Mouse (Mus musculus): ENCODE data around the gene Cnot1. TPM values are rescaled to one million over a fixed set of nuclear protein-coding genes. Genes with fewer than 3 reads are reported as not detected.
A peak's percentile ranks its signal among the peaks of the same experiment; 100 is the strongest.

The Cnot1 gene
- total and polyA plus RNA-seq, 3 experiments: 85.5 to 730 (median 194) TPM

DNA sequence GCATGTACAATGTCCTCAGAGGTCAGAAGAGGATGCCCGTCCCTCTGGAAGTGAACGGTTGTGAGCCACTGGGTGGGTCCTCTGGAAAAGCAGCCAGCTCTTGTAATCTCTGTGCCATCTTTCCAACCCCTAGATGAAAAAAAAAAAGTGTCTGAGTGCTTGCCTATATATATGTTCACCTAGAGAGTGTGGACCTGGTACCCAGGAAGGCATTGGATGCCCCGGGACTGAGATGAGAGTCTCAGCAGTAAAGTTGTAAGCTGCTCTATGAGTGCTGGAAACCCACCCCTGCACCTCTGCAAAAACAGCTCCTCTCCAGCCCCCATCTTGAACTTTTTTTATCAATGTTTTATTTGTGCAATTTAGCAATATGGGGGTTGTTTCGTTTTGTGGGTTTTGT lies 1.4 kb upstream of the Cnot1 start:
- no peaks in the 10 kb centered on the region for H3K9me3 ChIP-seq (replicated peaks)
- TF ChIP-seq GATA1 (IDR thresholded peaks at IDR 0.05; ENCODE audit: borderline replicate concordance, low read length) (no peak), GATA2 (IDR thresholded peaks at IDR 0.05; ENCODE audit: borderline replicate concordance, low read depth, low read length) (no peak), POLR2AphosphoS5 (IDR thresholded peaks at IDR 0.05; ENCODE audit: insufficient replicate concordance, low read depth, low read length) (no peak), CTCF (IDR thresholded peaks at IDR 0.05; ENCODE audit: low read depth, low read length) (no peak), TAL1 (conservative IDR thresholded peaks at IDR 0.05; ENCODE audit: low read depth, low read length) (no peak)
- peaks cover 44% of the 10 kb centered on the region for H3K4me1 ChIP-seq (ENCODE audit: insufficient read depth, low read depth, low read length)
- H3K27me3 ChIP-seq (ENCODE audit: insufficient read depth, low read length): no peaks in the 10 kb centered on the region
- ATAC-seq (ENCODE audit: extremely low read depth, insufficient number of reproducible peaks, low FRiP score, poor library complexity, severe bottlenecking) (no peak), DNase-seq (ENCODE audit: low spot score) (no peak)
- no peak overlapping the region for H3K4me3 ChIP-seq (ENCODE audit: low read depth, low read length)
- peaks cover 25% of the 10 kb centered on the region for H3K36me3 ChIP-seq (replicated peaks)

- peak overlapping the region; percentile 89 for H3K4me3 ChIP-seq (ENCODE audit: low read depth, low read length)
- TF ChIP-seq POLR2AphosphoS5 (IDR thresholded peaks at IDR 0.05; ENCODE audit: insufficient replicate concordance, low read depth, low read length) (no peak), GATA2 (IDR thresholded peaks at IDR 0.05; ENCODE audit: borderline replicate concordance, low read depth, low read length) (no peak), CTCF (IDR thresholded peaks at IDR 0.05; ENCODE audit: low read depth, low read length) (no peak), TAL1 (conservative IDR thresholded peaks at IDR 0.05; ENCODE audit: low read depth, low read length) (no peak), GATA1 (IDR thresholded peaks at IDR 0.05; ENCODE audit: borderline replicate concordance, low read length) (no peak)
- ATAC-seq (ENCODE audit: extremely low read depth, insufficient number of reproducible peaks, low FRiP score, poor library complexity, severe bottlenecking): peak; percentile 83
- DNase-seq (ENCODE audit: low spot score): peak; percentile 79
- peaks cover 48% of the 10 kb centered on the region for H3K4me1 ChIP-seq (ENCODE audit: insufficient read depth, low read depth, low read length)
- no peaks in the 10 kb centered on the region for H3K27me3 ChIP-seq (ENCODE audit: insufficient read depth, low read length)
- peaks cover 29% of the 10 kb centered on the region for H3K36me3 ChIP-seq (replicated peaks)
- no peaks in the 10 kb centered on the region for H3K9me3 ChIP-seq (replicated peaks)
These were observed 597 bp upstream of the Cnot1 start for GRCm38 (mm10) chr8:95807861-95808260.

DNA sequence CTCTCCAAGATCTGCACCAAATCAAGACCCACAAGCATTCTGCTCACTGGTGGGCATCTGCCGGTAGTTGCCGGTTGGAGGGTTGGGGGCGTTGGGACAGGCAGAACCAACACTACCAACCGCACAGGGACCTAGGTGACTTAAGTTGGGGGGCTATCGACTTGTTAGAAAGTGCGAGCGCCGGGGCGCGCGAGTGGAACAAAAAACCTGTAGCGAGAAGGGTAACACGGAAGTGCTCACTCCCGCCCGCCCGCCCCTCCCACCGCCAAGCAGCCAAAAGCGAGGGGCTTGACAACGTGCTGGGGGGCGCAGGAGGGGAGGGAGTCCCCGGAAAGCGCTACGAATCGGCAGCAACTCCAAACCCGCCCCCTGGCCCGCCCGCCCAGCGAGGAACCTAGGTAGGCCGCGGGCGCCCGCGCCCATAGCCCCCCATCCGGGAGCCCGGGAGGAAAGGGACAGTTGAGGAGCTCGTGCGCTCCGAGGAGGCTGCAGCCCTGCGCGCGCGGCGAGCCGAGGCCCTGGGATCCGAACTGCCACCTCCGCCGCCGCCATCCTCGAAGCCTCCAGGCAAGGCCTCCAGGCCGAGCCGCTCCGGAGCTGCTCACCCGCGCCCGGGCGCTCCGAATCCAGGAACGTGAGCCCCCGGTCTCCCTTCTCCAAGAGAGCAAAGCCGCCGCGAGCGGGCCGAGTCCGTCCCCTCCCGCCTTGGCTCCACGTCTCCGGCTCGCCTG lies 638 bp downstream of the Cnot1 start:
- ATAC-seq (ENCODE audit: extremely low read depth, insufficient number of reproducible peaks, low FRiP score, poor library complexity, severe bottlenecking) (no peak), DNase-seq (ENCODE audit: low spot score) (peak; percentile 60)
- TF ChIP-seq POLR2AphosphoS5 (IDR thresholded peaks at IDR 0.05; ENCODE audit: insufficient replicate concordance, low read depth, low read length) (no peak), TAL1 (conservative IDR thresholded peaks at IDR 0.05; ENCODE audit: low read depth, low read length) (no peak), CTCF (IDR thresholded peaks at IDR 0.05; ENCODE audit: low read depth, low read length) (no peak), GATA2 (IDR thresholded peaks at IDR 0.05; ENCODE audit: borderline replicate concordance, low read depth, low read length) (no peak), GATA1 (IDR thresholded peaks at IDR 0.05; ENCODE audit: borderline replicate concordance, low read length) (no peak)
- peaks cover 59% of the 10 kb centered on the region for H3K4me1 ChIP-seq (ENCODE audit: insufficient read depth, low read depth, low read length)
- peaks cover 40% of the 10 kb centered on the region for H3K36me3 ChIP-seq (replicated peaks)
- H3K4me3 ChIP-seq (ENCODE audit: low read depth, low read length): peak overlapping the region; percentile 89
- H3K27me3 ChIP-seq (ENCODE audit: insufficient read depth, low read length): no peaks in the 10 kb centered on the region
- H3K9me3 ChIP-seq (replicated peaks): no peaks in the 10 kb centered on the region

DNA sequence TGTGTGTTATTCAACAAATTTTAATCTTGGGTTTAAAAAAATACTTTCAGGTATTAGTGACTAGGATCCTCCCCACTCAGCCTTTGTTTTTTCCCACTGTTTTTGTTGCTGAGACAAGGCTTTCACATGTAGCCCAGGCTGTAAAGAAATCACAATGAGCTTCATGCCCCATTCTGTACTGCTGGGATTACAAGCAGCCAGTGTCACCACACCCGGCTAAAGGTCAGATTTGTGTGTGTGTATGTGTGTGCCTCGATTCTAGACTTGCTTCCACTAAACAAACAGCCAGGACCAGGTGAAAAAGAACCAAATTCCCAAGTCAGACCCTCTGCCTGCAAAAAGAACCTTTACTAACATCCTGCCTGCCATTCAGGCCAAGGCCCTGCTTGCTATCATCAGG lies 1.8 kb downstream of the Cnot1 start:
- Histone ChIP-seq H3K27me3 (ENCODE audit: insufficient read depth, low read length) (no peaks in the 10 kb centered on the region), H3K36me3 (replicated peaks) (peaks cover 50% of the 10 kb centered on the region), H3K4me3 (ENCODE audit: low read depth, low read length) (peak overlapping the region; percentile 89), H3K4me1 (ENCODE audit: insufficient read depth, low read depth, low read length) (peaks cover 69% of the 10 kb centered on the region), H3K9me3 (replicated peaks) (no peaks in the 10 kb centered on the region)
- DNase-seq (ENCODE audit: low spot score) (no peak), ATAC-seq (ENCODE audit: extremely low read depth, insufficient number of reproducible peaks, low FRiP score, poor library complexity, severe bottlenecking) (no peak)
- TF ChIP-seq GATA1 (IDR thresholded peaks at IDR 0.05; ENCODE audit: borderline replicate concordance, low read length) (no peak), CTCF (IDR thresholded peaks at IDR 0.05; ENCODE audit: low read depth, low read length) (no peak), GATA2 (IDR thresholded peaks at IDR 0.05; ENCODE audit: borderline replicate concordance, low read depth, low read length) (no peak), TAL1 (conservative IDR thresholded peaks at IDR 0.05; ENCODE audit: low read depth, low read length) (no peak), POLR2AphosphoS5 (IDR thresholded peaks at IDR 0.05; ENCODE audit: insufficient replicate concordance, low read depth, low read length) (no peak)

GRCm38 (mm10) chr8:95802231-95802630 lies 5.0 kb downstream of the Cnot1 start:
- TF ChIP-seq TAL1 (conservative IDR thresholded peaks at IDR 0.05; ENCODE audit: low read depth, low read length) (no peak), CTCF (IDR thresholded peaks at IDR 0.05; ENCODE audit: low read depth, low read length) (no peak), GATA2 (IDR thresholded peaks at IDR 0.05; ENCODE audit: borderline replicate concordance, low read depth, low read length) (no peak), POLR2AphosphoS5 (IDR thresholded peaks at IDR 0.05; ENCODE audit: insufficient replicate concordance, low read depth, low read length) (no peak), GATA1 (IDR thresholded peaks at IDR 0.05; ENCODE audit: borderline replicate concordance, low read length) (no peak)
- no peaks in the 10 kb centered on the region for H3K9me3 ChIP-seq (replicated peaks)
- DNase-seq (ENCODE audit: low spot score): no peak
- peaks cover 78% of the 10 kb centered on the region for H3K36me3 ChIP-seq (replicated peaks)
- no peak for ATAC-seq (ENCODE audit: extremely low read depth, insufficient number of reproducible peaks, low FRiP score, poor library complexity, severe bottlenecking)
- no peaks in the 10 kb centered on the region for H3K27me3 ChIP-seq (ENCODE audit: insufficient read depth, low read length)
- H3K4me1 ChIP-seq (ENCODE audit: insufficient read depth, low read depth, low read length): peaks cover 75% of the 10 kb centered on the region
- no peak overlapping the region for H3K4me3 ChIP-seq (ENCODE audit: low read depth, low read length)

DNA sequence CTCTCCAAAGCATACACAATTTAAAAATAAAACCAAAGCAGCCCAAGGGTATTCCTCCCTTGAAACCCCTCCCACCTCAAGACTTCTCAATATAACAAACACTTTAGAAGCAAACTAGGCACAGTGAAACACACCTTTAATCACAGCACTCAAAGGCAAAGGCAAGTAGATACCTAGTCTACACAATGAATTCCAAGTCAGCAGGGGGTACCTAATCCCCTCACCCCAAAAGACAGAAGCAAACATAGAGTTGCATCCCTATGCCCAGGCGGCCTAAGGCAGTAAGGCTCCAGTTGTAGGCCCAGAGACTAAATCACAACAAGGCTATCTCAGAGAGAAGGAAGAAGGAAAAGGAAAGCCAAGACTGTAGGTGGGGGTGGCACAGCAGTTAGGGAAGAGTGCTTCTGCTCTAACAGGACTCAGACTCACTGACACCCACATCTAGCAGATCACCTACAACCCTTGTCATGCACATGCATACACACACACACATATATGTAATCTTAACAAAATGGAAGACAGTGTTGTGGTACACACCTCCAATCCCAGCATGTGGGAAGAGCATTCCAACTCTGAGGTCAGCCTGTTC lies 5.7 kb downstream of the Cnot1 start:
- H3K9me3 ChIP-seq (replicated peaks): no peaks in the 10 kb centered on the region
- no peaks in the 10 kb centered on the region for H3K27me3 ChIP-seq (ENCODE audit: insufficient read depth, low read length)
- no peak for ATAC-seq (ENCODE audit: extremely low read depth, insufficient number of reproducible peaks, low FRiP score, poor library complexity, severe bottlenecking)
- no peak overlapping the region for H3K4me3 ChIP-seq (ENCODE audit: low read depth, low read length)
- H3K4me1 ChIP-seq (ENCODE audit: insufficient read depth, low read depth, low read length): peaks cover 75% of the 10 kb centered on the region
- no peak for DNase-seq (ENCODE audit: low spot score)
- H3K36me3 ChIP-seq (replicated peaks): peaks cover 79% of the 10 kb centered on the region
- no peak for TF ChIP-seq GATA2 (IDR thresholded peaks at IDR 0.05; ENCODE audit: borderline replicate concordance, low read depth, low read length)
- TF ChIP-seq GATA1 (IDR thresholded peaks at IDR 0.05; ENCODE audit: borderline replicate concordance, low read length): no peak
- no peak for TF ChIP-seq TAL1 (conservative IDR thresholded peaks at IDR 0.05; ENCODE audit: low read depth, low read length)
- no peak for TF ChIP-seq POLR2AphosphoS5 (IDR thresholded peaks at IDR 0.05; ENCODE audit: insufficient replicate concordance, low read depth, low read length)
- no peak for TF ChIP-seq CTCF (IDR thresholded peaks at IDR 0.05; ENCODE audit: low read depth, low read length)

All from G1E (cell line).